Mouse (Mus musculus) hindbrain, embryonic 15.5 days (tissue): ENCODE results near the gene Scfd2. TPM values are rescaled to one million over a fixed set of nuclear protein-coding genes. Genes with fewer than 3 reads are reported as not detected.

Experiments used
- ATAC-seq: fragments of 200-750 bp; cut with Nextera tagmentation; 2 replicates; pipeline ENCODE4 v1.8.0; 2017; ENCODE audit warnings: low read depth, moderate number of reproducible peaks, moderate TSS enrichment; ENCODE audit not compliant: low FRiP score
- H3K27ac ChIP-seq: fragments of 300-500 bp; sonication (generic); replicated peaks from 2 replicates; pipeline ENCODE4 v1.5.1; 2015; ENCODE audit warnings: mild to moderate bottlenecking, inconsistent platforms
- H3K27me3 ChIP-seq: fragments of 300-500 bp; sonication (generic); 2 replicates; pipeline ENCODE4 v1.6.1; 2015; ENCODE audit warnings: control low read depth, inconsistent platforms
- H3K36me3 ChIP-seq: fragments of 300-500 bp; sonication (generic); 2 replicates; pipeline ENCODE4 v1.6.1; 2015; ENCODE audit warnings: control low read depth, inconsistent platforms
- H3K4me1 ChIP-seq: fragments of 300-500 bp; sonication (generic); replicated peaks from 2 replicates; pipeline ENCODE4 v1.6.1; 2015; ENCODE audit warnings: control low read depth, inconsistent platforms
- H3K4me2 ChIP-seq: fragments of 300-500 bp; sonication (generic); 2 replicates; pipeline ENCODE4 v1.6.1; 2015; ENCODE audit warnings: moderate library complexity, mild to moderate bottlenecking, inconsistent platforms
- H3K4me3 ChIP-seq: fragments of 300-500 bp; sonication (generic); 2 replicates; pipeline ENCODE4 v1.5.1; 2015; ENCODE audit warnings: mild to moderate bottlenecking, inconsistent platforms
- H3K9ac ChIP-seq: fragments of 300-500 bp; sonication (generic); 2 replicates; pipeline ENCODE4 v1.6.1; 2015; ENCODE audit warnings: inconsistent platforms
- H3K9me3 ChIP-seq: fragments of 300-500 bp; sonication (generic); 2 replicates; pipeline ENCODE4 v1.6.1; 2016; ENCODE audit warnings: control low read depth, inconsistent platforms
- WGBS: fragments of 180-500 bp; shearing (Covaris S2); methylation state at CpG from one replicate; pipeline ENCODE4 v1.1.7; 2015; 5-methylcytosine and 5-hydroxymethylcytosine counted together
- polyA plus RNA-seq: library from polyadenylated mRNA; unstranded; fragments of >200 nt; fragmentation: Nextera tagmentation; extraction: Ambion mirVana; gene quantifications from 2 replicates; pipeline ENCODE4 v1.2.1, GENCODE M21; 2015

The Scfd2 gene
- polyA plus RNA-seq, 1 experiment from 2014 or later, result 20.7 TPM

- 68% methylated on average over 12 of the region's 12 CpGs for WGBS
- no peak for ATAC-seq
- H3K27me3 ChIP-seq, result 0 out of 2 replicates have a peak, but pooled peaks cover 2% of the 10 kb centered on the region
- no peaks in the 10 kb centered on the region for H3K36me3 ChIP-seq
- H3K9ac ChIP-seq, result no peak overlapping the region
- H3K4me2 ChIP-seq, result no peak overlapping the region
- no peaks in the 10 kb centered on the region for H3K4me1 ChIP-seq
- H3K9me3 ChIP-seq, result no peaks in the 10 kb centered on the region
- no peak overlapping the region for H3K27ac ChIP-seq
- no peak overlapping the region for H3K4me3 ChIP-seq
Measured at GRCm38 (mm10) chr5:74315471-74316245, 215.9 kb downstream of the Scfd2 start.

DNA sequence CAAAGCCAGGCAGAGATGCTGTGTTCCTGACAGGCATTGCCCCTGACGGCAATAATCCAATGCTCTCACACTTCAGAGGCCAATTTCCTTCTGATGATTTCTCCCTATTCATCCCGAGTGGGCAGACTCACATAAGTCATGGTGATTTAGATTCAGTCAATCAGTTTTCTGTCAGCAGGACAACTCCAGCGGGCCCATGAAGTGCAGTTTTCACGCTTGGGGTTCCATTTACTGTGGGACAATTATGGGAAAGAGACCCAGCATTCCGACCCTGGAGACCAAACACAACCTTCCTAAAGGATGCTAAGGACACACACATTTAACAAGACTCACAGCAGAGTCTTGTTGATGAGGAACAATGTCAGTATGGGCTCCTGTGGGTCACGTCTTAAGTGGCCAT lies 217.1 kb downstream of the Scfd2 start:
- 30% methylated on average over 6 of the region's 6 CpGs for WGBS
- no peak overlapping the region for H3K4me3 ChIP-seq

GRCm38 (mm10) chr5:74313542-74313941 lies 218.0 kb downstream of the Scfd2 start:
- Histone ChIP-seq H3K4me2 (no peak overlapping the region), H3K9ac (no peak overlapping the region), H3K4me1 (no peaks in the 10 kb centered on the region), H3K27me3 (0 out of 2 replicates have a peak, but pooled peaks cover 2% of the 10 kb centered on the region), H3K27ac (no peak overlapping the region), H3K9me3 (no peaks in the 10 kb centered on the region), H3K36me3 (no peaks in the 10 kb centered on the region), H3K4me3 (no peak overlapping the region)
- ATAC-seq, result no peak
- WGBS, result 80% methylated on average over 7 of the region's 7 CpGs

More for the DNA sequence above, 217.1 kb downstream of the Scfd2 start:
- Histone ChIP-seq H3K9ac (no peak overlapping the region), H3K9me3 (no peaks in the 10 kb centered on the region), H3K4me1 (no peaks in the 10 kb centered on the region), H3K36me3 (no peaks in the 10 kb centered on the region), H3K4me2 (no peak overlapping the region), H3K27me3 (0 out of 2 replicates have a peak, but pooled peaks cover 2% of the 10 kb centered on the region), H3K27ac (no peak overlapping the region)
- ATAC-seq, result no peak

- Histone ChIP-seq H3K9ac (no peak overlapping the region), H3K27ac (no peak overlapping the region), H3K27me3 (0 out of 2 replicates have a peak, but pooled peaks cover 2% of the 10 kb centered on the region), H3K4me1 (no peaks in the 10 kb centered on the region), H3K4me2 (no peak overlapping the region), H3K36me3 (no peaks in the 10 kb centered on the region), H3K4me3 (no peak overlapping the region), H3K9me3 (no peaks in the 10 kb centered on the region)
- no peak for ATAC-seq
- WGBS, result 43% methylated on average over 6 of the region's 6 CpGs
Measured at GRCm38 (mm10) chr5:74311865-74312264, 219.7 kb downstream of the Scfd2 start.

GRCm38 (mm10) chr5:74311200-74311825 lies 220.2 kb downstream of the Scfd2 start:
- ATAC-seq, result no peak
- WGBS, result 31% methylated on average over 6 of the region's 6 CpGs

DNA sequence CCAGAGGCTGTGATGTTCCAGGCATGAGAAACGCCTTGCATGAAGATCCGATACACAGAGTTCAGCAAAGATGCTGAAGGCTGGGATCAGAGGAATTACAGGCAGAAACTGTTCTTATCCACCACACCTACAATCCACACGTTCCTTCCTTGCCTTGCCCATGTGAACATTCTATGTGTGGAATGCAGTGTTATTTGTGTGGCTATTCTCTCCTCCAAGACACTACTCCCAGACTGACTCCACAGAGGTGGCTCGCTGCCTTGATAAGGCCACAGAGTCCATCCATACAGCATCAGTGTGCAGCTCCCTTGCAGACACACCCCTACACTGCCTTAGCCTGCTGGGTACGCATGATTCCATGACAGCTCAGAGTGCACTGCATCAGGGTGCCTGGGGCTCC lies 221.5 kb downstream of the Scfd2 start:
- Histone ChIP-seq H3K9ac (no peak overlapping the region), H3K27me3 (0 out of 2 replicates have a peak, but pooled peaks cover 2% of the 10 kb centered on the region), H3K27ac (no peak overlapping the region), H3K4me3 (no peak overlapping the region), H3K9me3 (no peaks in the 10 kb centered on the region), H3K4me2 (no peak overlapping the region), H3K36me3 (no peaks in the 10 kb centered on the region), H3K4me1 (no peaks in the 10 kb centered on the region)
- ATAC-seq, result no peak
- 95% methylated on average over 5 of the region's 5 CpGs for WGBS

More at GRCm38 (mm10) chr5:74311200-74311825, 220.2 kb downstream of the Scfd2 start:
- H3K9me3 ChIP-seq, result no peaks in the 10 kb centered on the region
- no peak overlapping the region for H3K4me2 ChIP-seq
- no peaks in the 10 kb centered on the region for H3K36me3 ChIP-seq
- no peak overlapping the region for H3K27ac ChIP-seq
- 0 out of 2 replicates have a peak, but pooled peaks cover 2% of the 10 kb centered on the region for H3K27me3 ChIP-seq
- no peak overlapping the region for H3K9ac ChIP-seq
- no peak overlapping the region for H3K4me3 ChIP-seq
- no peaks in the 10 kb centered on the region for H3K4me1 ChIP-seq

GRCm38 (mm10) chr5:74307242-74307641 lies 224.3 kb downstream of the Scfd2 start:
- Histone ChIP-seq H3K4me1 (no peaks in the 10 kb centered on the region), H3K9ac (no peak overlapping the region), H3K27ac (no peak overlapping the region), H3K36me3 (no peaks in the 10 kb centered on the region), H3K27me3 (no peaks in the 10 kb centered on the region), H3K4me3 (no peak overlapping the region), H3K9me3 (no peaks in the 10 kb centered on the region), H3K4me2 (no peak overlapping the region)
- ATAC-seq, result no peak
- WGBS, result 83% methylated on average over 5 of the region's 5 CpGs

DNA sequence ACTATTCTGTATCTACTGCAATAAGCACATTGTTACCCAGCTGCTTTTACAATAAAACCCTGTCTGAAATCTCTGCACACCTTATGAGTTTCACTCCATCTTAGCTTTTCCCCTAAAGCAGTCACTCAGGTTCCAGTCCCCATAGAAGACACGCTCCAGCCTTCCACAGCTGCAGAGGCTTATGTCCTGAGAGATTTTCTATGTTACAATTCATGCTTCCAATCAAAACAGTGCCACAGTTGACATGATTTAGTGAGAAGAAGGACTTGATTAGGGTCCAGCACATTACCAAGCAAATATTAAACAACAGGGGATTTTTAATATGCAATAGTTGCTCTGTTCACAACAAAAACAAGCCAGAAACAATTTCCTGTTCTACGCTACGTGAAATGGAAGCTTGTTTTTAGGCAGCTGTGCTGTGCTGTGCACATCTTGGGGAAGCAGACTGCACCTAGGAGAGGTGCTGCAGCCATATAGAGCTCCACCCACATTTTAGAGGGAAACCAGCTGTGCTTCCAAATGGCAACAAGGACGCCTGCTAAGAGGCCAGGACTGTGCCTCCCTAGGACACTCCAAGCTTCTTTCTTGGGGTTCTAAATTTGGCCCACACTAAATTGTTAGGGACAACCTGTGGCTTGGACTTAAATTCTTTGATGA lies 225.9 kb downstream of the Scfd2 start:
- Histone ChIP-seq H3K4me2 (no peak overlapping the region), H3K36me3 (no peaks in the 10 kb centered on the region), H3K27me3 (no peaks in the 10 kb centered on the region), H3K9me3 (no peaks in the 10 kb centered on the region), H3K4me1 (no peaks in the 10 kb centered on the region), H3K4me3 (no peak overlapping the region), H3K27ac (no peak overlapping the region), H3K9ac (no peak overlapping the region)
- no peak for ATAC-seq
- 68% methylated on average over 4 of the region's 4 CpGs for WGBS

DNA sequence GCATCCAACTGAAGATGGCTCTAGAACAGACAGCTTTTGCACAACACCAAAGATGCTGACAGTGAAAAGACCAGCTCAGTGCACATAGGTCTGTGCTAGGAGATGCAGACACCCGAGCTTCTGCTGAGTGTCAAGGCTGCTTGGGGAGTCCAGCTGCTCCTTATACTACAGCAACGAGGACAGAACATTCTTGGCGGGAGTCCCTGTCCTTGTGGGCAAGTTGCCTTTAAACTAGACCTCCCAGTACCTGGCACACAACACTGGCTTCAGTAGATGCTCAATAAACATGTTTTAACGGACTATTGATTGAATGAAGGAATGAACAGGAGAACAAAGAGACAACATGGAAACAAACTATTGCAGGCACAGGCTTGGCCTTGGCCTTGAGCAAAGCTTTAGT lies 226.8 kb downstream of the Scfd2 start:
- Histone ChIP-seq H3K4me3 (no peak overlapping the region), H3K4me2 (no peak overlapping the region), H3K27ac (no peak overlapping the region), H3K9ac (no peak overlapping the region), H3K9me3 (no peaks in the 10 kb centered on the region), H3K36me3 (no peaks in the 10 kb centered on the region), H3K27me3 (no peaks in the 10 kb centered on the region), H3K4me1 (peaks cover 4% of the 10 kb centered on the region; the same call in 1 of the 2 replicates)
- WGBS, result 67% methylated on average over 4 of the region's 4 CpGs
- no peak for ATAC-seq

- Histone ChIP-seq H3K4me3 (no peak overlapping the region), H3K4me1 (peaks cover 4% of the 10 kb centered on the region; the same call in 1 of the 2 replicates), H3K9me3 (no peaks in the 10 kb centered on the region), H3K36me3 (no peaks in the 10 kb centered on the region), H3K9ac (no peak overlapping the region), H3K27me3 (no peaks in the 10 kb centered on the region), H3K27ac (no peak overlapping the region), H3K4me2 (no peak overlapping the region)
- ATAC-seq, result no peak
- WGBS, result 86% methylated on average over 3 of the region's 3 CpGs
Measured at GRCm38 (mm10) chr5:74302331-74302730, 229.2 kb downstream of the Scfd2 start.

DNA sequence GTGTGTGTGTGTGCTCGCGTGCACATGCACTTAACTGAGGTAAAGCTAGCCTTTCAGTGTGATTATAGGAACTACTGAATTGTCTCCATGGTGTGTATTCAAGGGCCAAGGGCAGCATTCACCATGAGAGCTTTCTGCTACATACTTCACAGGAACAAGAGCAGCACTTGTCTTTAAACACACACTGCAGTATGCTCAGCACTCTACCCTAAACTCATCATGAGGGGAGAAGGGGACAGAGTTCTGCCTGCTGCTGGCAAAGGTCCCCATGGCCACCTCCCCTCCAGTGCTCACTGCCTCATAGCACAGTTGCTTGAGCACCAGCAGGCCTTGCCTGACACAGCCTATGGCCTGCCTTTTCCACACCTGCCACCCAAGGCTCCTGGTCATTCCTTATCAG lies 230.1 kb downstream of the Scfd2 start:
- 96% methylated on average over 2 of the region's 2 CpGs for WGBS
- Histone ChIP-seq H3K9ac (no peak overlapping the region), H3K4me3 (no peak overlapping the region)

DNA sequence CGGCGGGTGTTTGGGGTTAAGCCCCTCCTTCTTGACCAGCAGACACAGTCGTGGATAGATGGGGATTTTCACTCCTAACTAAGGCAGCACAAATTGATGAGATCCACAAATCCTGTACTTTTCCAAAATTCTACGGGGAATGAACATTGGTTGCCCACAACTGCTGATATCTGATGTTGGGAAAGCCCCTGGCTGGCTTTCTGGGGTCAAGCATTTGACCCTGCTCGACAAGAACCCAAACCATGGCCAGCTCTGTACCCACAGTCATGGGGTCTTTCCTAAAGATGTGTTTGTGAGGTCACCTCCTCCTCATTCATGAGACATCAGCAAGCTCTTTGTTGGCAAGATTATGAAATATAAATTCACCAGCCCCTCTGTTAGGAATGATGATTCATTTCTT lies 230.6 kb downstream of the Scfd2 start:
- Histone ChIP-seq H3K9ac (no peak overlapping the region), H3K4me1 (peaks cover 4% of the 10 kb centered on the region; the same call in 1 of the 2 replicates), H3K4me2 (no peak overlapping the region), H3K9me3 (no peaks in the 10 kb centered on the region), H3K27ac (no peak overlapping the region), H3K27me3 (no peaks in the 10 kb centered on the region), H3K4me3 (no peak overlapping the region), H3K36me3 (no peaks in the 10 kb centered on the region)
- no peak for ATAC-seq
- 73% methylated on average over 5 of the region's 5 CpGs for WGBS

More for the DNA sequence above, 230.1 kb downstream of the Scfd2 start:
- Histone ChIP-seq H3K4me1 (peaks cover 4% of the 10 kb centered on the region; the same call in 1 of the 2 replicates), H3K27me3 (no peaks in the 10 kb centered on the region), H3K9me3 (no peaks in the 10 kb centered on the region), H3K36me3 (no peaks in the 10 kb centered on the region), H3K27ac (no peak overlapping the region), H3K4me2 (no peak overlapping the region)
- ATAC-seq, result no peak
